Mouse (Mus musculus): ENCODE results near the gene Grb10. TPM values are rescaled to one million over a fixed set of nuclear protein-coding genes. Genes with fewer than 3 reads are reported as not detected.

Grb10 gene
- polyA plus RNA-seq, 1 experiment from 2014 or later = 434 TPM

GRCm38 (mm10) chr11:11940833-11941681 is 97.4 kb downstream of the Grb10 start:
- Histone ChIP-seq H3K9me3 (no peaks in the 10 kb centered on the region), H3K27me3 (no peaks in the 10 kb centered on the region), H3K4me3 (no peak overlapping the region), H3K9ac (no peak overlapping the region), H3K4me2 (no peak overlapping the region), H3K36me3 (peaks cover 56% of the 10 kb centered on the region), H3K27ac (no peak overlapping the region), H3K4me1 (peaks cover 4% of the 10 kb centered on the region; the same call in 1 of the 2 replicates)
- ATAC-seq (ENCODE audit: insufficient number of reproducible peaks, low FRiP score, low TSS enrichment, low read depth) = no peak
- 86% methylated on average over 5 of the region's 5 CpGs for WGBS

- H3K9ac ChIP-seq = no peak overlapping the region
- ATAC-seq (ENCODE audit: insufficient number of reproducible peaks, low FRiP score, low TSS enrichment, low read depth) = no peak
- no peaks in the 10 kb centered on the region for H3K27me3 ChIP-seq
- peaks cover 61% of the 10 kb centered on the region for H3K36me3 ChIP-seq
- no peak overlapping the region for H3K4me3 ChIP-seq
- H3K4me1 ChIP-seq = peaks cover 4% of the 10 kb centered on the region; the same call in 1 of the 2 replicates
- H3K27ac ChIP-seq = no peak overlapping the region
- H3K9me3 ChIP-seq = no peaks in the 10 kb centered on the region
- 64% methylated on average over 3 of the region's 3 CpGs for WGBS
- H3K4me2 ChIP-seq = no peak overlapping the region
These were observed 98.9 kb downstream of the Grb10 start for GRCm38 (mm10) chr11:11939611-11940010.

- Histone ChIP-seq H3K36me3 (peaks cover 60% of the 10 kb centered on the region), H3K9me3 (no peaks in the 10 kb centered on the region), H3K4me3 (no peak overlapping the region), H3K9ac (no peak overlapping the region), H3K27me3 (no peaks in the 10 kb centered on the region), H3K27ac (peak overlapping the region; percentile 30; the same call in 1 of the 2 replicates), H3K4me2 (no peak overlapping the region), H3K4me1 (no peaks in the 10 kb centered on the region; the same call in 1 of the 2 replicates)
- ATAC-seq (ENCODE audit: insufficient number of reproducible peaks, low FRiP score, low TSS enrichment, low read depth) = no peak
- WGBS = 93% methylated on average over 1 of the region's 1 CpGs
These were observed 99.9 kb downstream of the Grb10 start for GRCm38 (mm10) chr11:11938591-11938990.

- WGBS = 66% methylated on average over 10 of the region's 10 CpGs
- peak; percentile 68 for ATAC-seq (ENCODE audit: insufficient number of reproducible peaks, low FRiP score, low TSS enrichment, low read depth)
- H3K9me3 ChIP-seq = no peaks in the 10 kb centered on the region
- no peak overlapping the region for H3K9ac ChIP-seq
- peaks cover 67% of the 10 kb centered on the region for H3K36me3 ChIP-seq
- no peak overlapping the region for H3K4me3 ChIP-seq
- H3K27ac ChIP-seq = peak overlapping the region; percentile 30
- H3K4me1 ChIP-seq = peaks cover under 1% of the 10 kb centered on the region; the same call in 1 of the 2 replicates
- H3K4me2 ChIP-seq = no peak overlapping the region
- H3K27me3 ChIP-seq = no peaks in the 10 kb centered on the region
These were observed 101.0 kb downstream of the Grb10 start for GRCm38 (mm10) chr11:11937340-11938030.

- Histone ChIP-seq H3K4me2 (no peak overlapping the region), H3K27me3 (no peaks in the 10 kb centered on the region), H3K27ac (peak overlapping the region; percentile 43), H3K36me3 (peaks cover 71% of the 10 kb centered on the region), H3K4me3 (no peak overlapping the region), H3K9me3 (no peaks in the 10 kb centered on the region), H3K4me1 (peaks cover 9% of the 10 kb centered on the region; the same call in 1 of the 2 replicates), H3K9ac (no peak overlapping the region)
- WGBS = 68% methylated on average over 8 of the region's 8 CpGs
- no peak for ATAC-seq (ENCODE audit: insufficient number of reproducible peaks, low FRiP score, low TSS enrichment, low read depth)
These were observed 103.7 kb downstream of the Grb10 start for GRCm38 (mm10) chr11:11934808-11935207.

- H3K4me3 ChIP-seq = no peak overlapping the region
- peaks cover 9% of the 10 kb centered on the region; the same call in 1 of the 2 replicates for H3K4me1 ChIP-seq
- 64% methylated on average over 11 of the region's 11 CpGs for WGBS
- H3K36me3 ChIP-seq = peaks cover 62% of the 10 kb centered on the region
- H3K9ac ChIP-seq = no peak overlapping the region
- H3K4me2 ChIP-seq = no peak overlapping the region
- peak overlapping the region; percentile 50 for H3K27ac ChIP-seq
- H3K9me3 ChIP-seq = no peaks in the 10 kb centered on the region
- ATAC-seq (ENCODE audit: insufficient number of reproducible peaks, low FRiP score, low TSS enrichment, low read depth) = peak; percentile 49; the same call in 1 of the 2 replicates
- H3K27me3 ChIP-seq = no peaks in the 10 kb centered on the region
These were observed 106.2 kb downstream of the Grb10 start for GRCm38 (mm10) chr11:11932102-11932789.

GRCm38 (mm10) chr11:11931688-11932087 is 106.8 kb downstream of the Grb10 start:
- H3K9me3 ChIP-seq = no peaks in the 10 kb centered on the region
- H3K4me3 ChIP-seq = no peak overlapping the region
- H3K27ac ChIP-seq = peak overlapping the region; percentile 50; the same call in 1 of the 2 replicates
- H3K4me2 ChIP-seq = no peak overlapping the region
- H3K36me3 ChIP-seq = peaks cover 56% of the 10 kb centered on the region
- no peaks in the 10 kb centered on the region for H3K27me3 ChIP-seq
- WGBS = 72% methylated on average over 5 of the region's 5 CpGs
- peaks cover 9% of the 10 kb centered on the region; the same call in 1 of the 2 replicates for H3K4me1 ChIP-seq
- no peak overlapping the region for H3K9ac ChIP-seq
- no peak for ATAC-seq (ENCODE audit: insufficient number of reproducible peaks, low FRiP score, low TSS enrichment, low read depth)

GRCm38 (mm10) chr11:11930527-11930926 is 108.0 kb downstream of the Grb10 start:
- H3K4me1 ChIP-seq = peaks cover 9% of the 10 kb centered on the region; the same call in 1 of the 2 replicates
- H3K36me3 ChIP-seq = peaks cover 45% of the 10 kb centered on the region
- H3K4me3 ChIP-seq = no peak overlapping the region
- no peak overlapping the region for H3K9ac ChIP-seq
- H3K27ac ChIP-seq = no peak overlapping the region
- ATAC-seq (ENCODE audit: insufficient number of reproducible peaks, low FRiP score, low TSS enrichment, low read depth) = no peak
- no peaks in the 10 kb centered on the region for H3K27me3 ChIP-seq
- no peaks in the 10 kb centered on the region for H3K9me3 ChIP-seq
- 62% methylated on average over 11 of the region's 11 CpGs for WGBS
- no peak overlapping the region for H3K4me2 ChIP-seq

- Histone ChIP-seq H3K9ac (no peak overlapping the region), H3K4me3 (no peak overlapping the region), H3K4me1 (peaks cover 9% of the 10 kb centered on the region; the same call in 1 of the 2 replicates), H3K27ac (no peak overlapping the region), H3K9me3 (no peaks in the 10 kb centered on the region), H3K27me3 (no peaks in the 10 kb centered on the region), H3K36me3 (peaks cover 35% of the 10 kb centered on the region), H3K4me2 (no peak overlapping the region)
- WGBS = 88% methylated on average over 3 of the region's 3 CpGs
- ATAC-seq (ENCODE audit: insufficient number of reproducible peaks, low FRiP score, low TSS enrichment, low read depth) = no peak
These were observed 109.4 kb downstream of the Grb10 start for GRCm38 (mm10) chr11:11929059-11929458.

- Histone ChIP-seq H3K9ac (no peak overlapping the region), H3K27me3 (no peaks in the 10 kb centered on the region), H3K36me3 (peaks cover 30% of the 10 kb centered on the region), H3K4me1 (peaks cover 12% of the 10 kb centered on the region; the same call in 1 of the 2 replicates), H3K27ac (no peak overlapping the region; the same call in 1 of the 2 replicates), H3K4me2 (no peak overlapping the region), H3K4me3 (no peak overlapping the region), H3K9me3 (no peaks in the 10 kb centered on the region)
- WGBS = 89% methylated on average over 2 of the region's 2 CpGs
- no peak for ATAC-seq (ENCODE audit: insufficient number of reproducible peaks, low FRiP score, low TSS enrichment, low read depth)
These were observed 109.9 kb downstream of the Grb10 start for GRCm38 (mm10) chr11:11928586-11928985.

GRCm38 (mm10) chr11:11923900-11924299 is 114.6 kb downstream of the Grb10 start:
- 66% methylated on average over 3 of the region's 3 CpGs for WGBS
- H3K27me3 ChIP-seq = no peaks in the 10 kb centered on the region
- no peak overlapping the region for H3K9ac ChIP-seq
- H3K9me3 ChIP-seq = no peaks in the 10 kb centered on the region
- ATAC-seq (ENCODE audit: insufficient number of reproducible peaks, low FRiP score, low TSS enrichment, low read depth) = no peak
- no peak overlapping the region for H3K4me2 ChIP-seq
- H3K27ac ChIP-seq = no peak overlapping the region
- no peak overlapping the region for H3K4me3 ChIP-seq
- H3K36me3 ChIP-seq = peaks cover 2% of the 10 kb centered on the region; the same call in 1 of the 2 replicates
- H3K4me1 ChIP-seq = peaks cover 3% of the 10 kb centered on the region; the same call in 1 of the 2 replicates
